In genomic region chr11:31371256-31371838, GRCm38 (mm10) we compare ENCODE assay signal across 8 mouse cellular contexts. TPM values are rescaled to one million over a fixed set of nuclear protein-coding genes. Genes with fewer than 3 reads are reported as not detected.
A peak's percentile ranks its signal among the peaks of the same experiment; 100 is the strongest.
DNase-seq lines count a peak whose midpoint lies in the region; ATAC-seq lines count a peak whose summit lies in the region.

No protein-coding gene starts in this region.

- no peaks in the 10 kb centered on the region for H3K9me3 ChIP-seq in forebrain, embryonic 11.5 days (ENCODE audit: control insufficient read depth, low read length)
- no peaks in the 10 kb centered on the region for H3K9me3 ChIP-seq in limb, embryonic 15.5 days

- H3K27me3 ChIP-seq in forebrain, embryonic 11.5 days (ENCODE audit: control insufficient read depth, insufficient read depth, low read length), result peaks cover 23% of the 10 kb centered on the region
- H3K27me3 ChIP-seq in limb, embryonic 15.5 days, result peaks cover 58% of the 10 kb centered on the region

- ATAC-seq in forebrain, embryonic 11.5 days (replicated peaks; ENCODE audit: low FRiP score), result no peak
- no peak for ATAC-seq in limb, embryonic 15.5 days (ENCODE audit: insufficient number of reproducible peaks, low FRiP score, low TSS enrichment, low read depth)
- ATAC-seq in erythroid progenitor cell, adult 5-6 weeks (replicated peaks; ENCODE audit: low FRiP score, poor library complexity, severe bottlenecking), result no peak

- DNase-seq in gastrocnemius, postnatal 10 days, result peak; percentile 18
- no peak for DNase-seq in gastrocnemius, adult 18-20 months (ENCODE audit: low spot score)
- DNase-seq in CD4-positive helper T cell, adult 2 months (ENCODE audit: low read depth, low spot score), result peak; percentile 40
- peak; percentile 64 for DNase-seq in forebrain, embryonic 11.5 days (ENCODE audit: low spot score)
- DNase-seq in retina, postnatal 1 day, result peak; percentile 44
- DNase-seq in cerebellum, postnatal 4 days (ENCODE audit: low spot score in 2 of 2), result no peak

- WGBS in forebrain, embryonic 11.5 days, result 1% methylated on average over 39 of the region's 39 CpGs
- 1% methylated on average over 39 of the region's 39 CpGs for WGBS in limb, embryonic 15.5 days

- H3K9ac ChIP-seq in forebrain, embryonic 11.5 days (ENCODE audit: low read length), result peak overlapping the region; percentile 27
- no peak overlapping the region for H3K9ac ChIP-seq in limb, embryonic 15.5 days

- peaks cover 13% of the 10 kb centered on the region; the same call in 1 of the 2 replicates for H3K4me1 ChIP-seq in forebrain, embryonic 11.5 days (replicated peaks; ENCODE audit: control insufficient read depth, insufficient read depth, low read length)
- peaks cover 35% of the 10 kb centered on the region for H3K4me1 ChIP-seq in limb, embryonic 15.5 days

- H3K4me3 ChIP-seq in forebrain, embryonic 11.5 days (ENCODE audit: low read depth, low read length), result peak overlapping the region; percentile 53
- peak overlapping the region; percentile 57 for H3K4me3 ChIP-seq in limb, embryonic 15.5 days

- no peak overlapping the region for H3K27ac ChIP-seq in forebrain, embryonic 11.5 days (ENCODE audit: low read depth, low read length)
- H3K27ac ChIP-seq in limb, embryonic 15.5 days, result no peak overlapping the region

- H3K36me3 ChIP-seq in forebrain, embryonic 11.5 days (ENCODE audit: control insufficient read depth, insufficient read depth, low read length), result no peaks in the 10 kb centered on the region
- H3K36me3 ChIP-seq in limb, embryonic 15.5 days, result no peaks in the 10 kb centered on the region

- H3K4me2 ChIP-seq in forebrain, embryonic 11.5 days (ENCODE audit: low read depth, low read length, severe bottlenecking), result peak overlapping the region; percentile 90
- peak overlapping the region; percentile 100 for H3K4me2 ChIP-seq in limb, embryonic 15.5 days

RNA-seq across cellular contexts. Expression of gene Stc2, which starts 1.5 kb away (rescaled TPM):
- 10 to 100 TPM; 12.6 to 13.6 TPM for total RNA-seq in gastrocnemius, postnatal 10 days (2021)
- total RNA-seq in gastrocnemius, adult 18-20 months (2021), result 10 to 100 TPM in 1 of 2 experiments, 1 to 10 TPM in 1; 1.2 to 14.1 TPM
- polyA plus RNA-seq in forebrain, embryonic 11.5 days (2014; fragmentation: Nextera tagmentation; extraction: Ambion mirVana), result 1.7 and 2.5 TPM in 2 replicates
- 2.9 and 3.0 TPM in 2 replicates for polyA plus RNA-seq in limb, embryonic 15.5 days (2015; fragmentation: Nextera tagmentation; extraction: Ambion mirVana)
- total RNA-seq in erythroid progenitor cell, adult 5-6 weeks (2015; ENCODE audit: low replicate concordance), result not detected in 2 replicates
- total RNA-seq in erythroid progenitor cell, adult 5-6 weeks (2017; ENCODE audit: low replicate concordance), result not detected in 2 replicates

Comparison
In these comparisons a context has a peak if more than half of its experiments do, and no peak if none do; other contexts are left out.
1. DNase-seq: peak in gastrocnemius, postnatal 10 days (single experiment), CD4-positive helper T cell, adult 2 months (single experiment), forebrain, embryonic 11.5 days (single experiment) and retina, postnatal 1 day (single experiment); none in gastrocnemius, adult 18-20 months (single experiment) and cerebellum, postnatal 4 days (0 of 2).